Mouse (Mus musculus) heart, embryonic 16.5 days (tissue): Measurements from ENCODE around the gene Mapk9. TPM values are rescaled to one million over a fixed set of nuclear protein-coding genes. Genes with fewer than 3 reads are reported as not detected.

Experiments
- ATAC-seq: fragments of 200-750 bp; cut with Nextera tagmentation; replicated peaks from 2 replicates; pipeline ENCODE4 v1.8.0; 2017; ENCODE audit warnings: moderate number of reproducible peaks; ENCODE audit not compliant: insufficient read depth, low FRiP score; ENCODE audit errors: extremely low read depth
- H3K27ac ChIP-seq: fragments of 300-500 bp; sonication (generic); 2 replicates; pipeline ENCODE4 v1.5.1; 2014; ENCODE audit warnings: mild to moderate bottlenecking, low read length, control low read depth, moderate library complexity
- H3K27me3 ChIP-seq: fragments of 300-500 bp; sonication (generic); 2 replicates; pipeline ENCODE4 v1.6.1; 2014; ENCODE audit warnings: low read length, mixed read lengths; ENCODE audit not compliant: control insufficient read depth, insufficient read depth
- H3K36me3 ChIP-seq: fragments of 300-500 bp; sonication (generic); 2 replicates; pipeline ENCODE4 v1.6.1; 2014; ENCODE audit not compliant: control insufficient read depth, insufficient read depth
- H3K4me1 ChIP-seq: fragments of 300-500 bp; sonication (generic); 2 replicates; pipeline ENCODE4 v1.6.1; 2014; ENCODE audit warnings: low read length, mixed read lengths; ENCODE audit not compliant: control insufficient read depth, insufficient read depth
- H3K4me2 ChIP-seq: fragments of 300-500 bp; sonication (generic); 2 replicates; pipeline ENCODE4 v1.6.1; 2014; ENCODE audit warnings: low read depth, mild to moderate bottlenecking, control low read depth, low read length
- H3K4me3 ChIP-seq: fragments of 300-500 bp; sonication (generic); 2 replicates; pipeline ENCODE4 v1.5.1; 2014; ENCODE audit warnings: mild to moderate bottlenecking, control low read depth, low read length
- H3K9ac ChIP-seq: fragments of 300-500 bp; sonication (generic); 2 replicates; pipeline ENCODE4 v1.6.1; 2014; ENCODE audit warnings: low read length, control low read depth
- H3K9me3 ChIP-seq: fragments of 300-500 bp; sonication (generic); replicated peaks from 2 replicates; pipeline ENCODE4 v1.6.1; 2016; ENCODE audit warnings: low read length; ENCODE audit not compliant: control insufficient read depth
- WGBS: fragments of 180-500 bp; shearing (Covaris S2); extraction: QIAGEN DNeasy Blood & Tissue Kit; methylation state at CpG from one replicate; pipeline ENCODE4 v1.1.7; 2014; 5-methylcytosine and 5-hydroxymethylcytosine counted together
- microRNA-seq: library from miRNA; unstranded; fragments of <30 nt; microRNA quantifications from one replicate; pipeline ENCODE4, GENCODE M21; 2017
- polyA plus RNA-seq: library from polyadenylated mRNA; unstranded; fragments of >200 nt; fragmentation: Nextera tagmentation; extraction: Ambion mirVana; gene quantifications from 2 replicates; pipeline ENCODE4 v1.2.1, GENCODE M21; 2015

Gene Mapk9
- polyA plus RNA-seq, 1 experiment from 2014 or later: 36.5 TPM

GRCm38 (mm10) chr11:49926183-49926582 is 79.6 kb downstream of the Mapk9 start:
- Histone ChIP-seq H3K4me3 (no peak overlapping the region), H3K9ac (no peak overlapping the region), H3K27ac (no peak overlapping the region), H3K36me3 (no peaks in the 10 kb centered on the region), H3K4me1 (no peaks in the 10 kb centered on the region), H3K4me2 (no peak overlapping the region), H3K9me3 (no peaks in the 10 kb centered on the region), H3K27me3 (no peaks in the 10 kb centered on the region; the same call in 1 of the 2 replicates)
- ATAC-seq: no peak
- 68% methylated on average over 7 of the region's 7 CpGs for WGBS

- Histone ChIP-seq H3K27ac (no peak overlapping the region), H3K4me2 (no peak overlapping the region), H3K36me3 (no peaks in the 10 kb centered on the region), H3K9me3 (no peaks in the 10 kb centered on the region), H3K9ac (no peak overlapping the region), H3K4me1 (0 out of 2 replicates have a peak, but pooled peaks cover 5% of the 10 kb centered on the region), H3K4me3 (no peak overlapping the region), H3K27me3 (no peaks in the 10 kb centered on the region; the same call in 1 of the 2 replicates)
- no peak for ATAC-seq
- WGBS: 18% methylated on average over 4 of the region's 4 CpGs
Measured at GRCm38 (mm10) chr11:49927169-49927568, 80.6 kb downstream of the Mapk9 start.

- H3K9me3 ChIP-seq: no peaks in the 10 kb centered on the region
- 63% methylated on average over 6 of the region's 6 CpGs for WGBS
- ATAC-seq: no peak
- no peak overlapping the region for H3K9ac ChIP-seq
- H3K36me3 ChIP-seq: no peaks in the 10 kb centered on the region
- no peak overlapping the region for H3K4me3 ChIP-seq
- H3K27me3 ChIP-seq: no peaks in the 10 kb centered on the region; the same call in 1 of the 2 replicates
- 0 out of 2 replicates have a peak, but pooled peaks cover 5% of the 10 kb centered on the region for H3K4me1 ChIP-seq
- H3K27ac ChIP-seq: no peak overlapping the region
- no peak overlapping the region for H3K4me2 ChIP-seq
Measured at GRCm38 (mm10) chr11:49927670-49928069, 81.1 kb downstream of the Mapk9 start.

GRCm38 (mm10) chr11:49931037-49931625 is 84.6 kb downstream of the Mapk9 start:
- ATAC-seq: no peak
- WGBS: 62% methylated on average over 5 of the region's 5 CpGs
- H3K27ac ChIP-seq: no peak overlapping the region
- H3K4me1 ChIP-seq: 0 out of 2 replicates have a peak, but pooled peaks cover 5% of the 10 kb centered on the region
- H3K9ac ChIP-seq: no peak overlapping the region
- no peaks in the 10 kb centered on the region; the same call in none of the 2 replicates for H3K27me3 ChIP-seq
- no peaks in the 10 kb centered on the region for H3K9me3 ChIP-seq
- no peak overlapping the region for H3K4me3 ChIP-seq
- H3K36me3 ChIP-seq: no peaks in the 10 kb centered on the region
- H3K4me2 ChIP-seq: no peak overlapping the region

- ATAC-seq: peak; percentile 41; the same call in 1 of the 2 replicates
- H3K27me3 ChIP-seq: no peaks in the 10 kb centered on the region; the same call in none of the 2 replicates
- no peaks in the 10 kb centered on the region for H3K36me3 ChIP-seq
- no peak overlapping the region for H3K9ac ChIP-seq
- no peaks in the 10 kb centered on the region for H3K9me3 ChIP-seq
- H3K4me3 ChIP-seq: no peak overlapping the region
- H3K27ac ChIP-seq: no peak overlapping the region
- no peak overlapping the region for H3K4me2 ChIP-seq
- 0 out of 2 replicates have a peak, but pooled peaks cover 5% of the 10 kb centered on the region for H3K4me1 ChIP-seq
- 5% methylated on average over 7 of the region's 7 CpGs for WGBS
Measured at GRCm38 (mm10) chr11:49931853-49932252, 85.3 kb downstream of the Mapk9 start.

- no peak for ATAC-seq
- 0 out of 2 replicates have a peak, but pooled peaks cover 5% of the 10 kb centered on the region for H3K4me1 ChIP-seq
- H3K9me3 ChIP-seq: no peaks in the 10 kb centered on the region
- 74% methylated on average over 1 of the region's 1 CpGs for WGBS
- H3K4me2 ChIP-seq: no peak overlapping the region
- no peak overlapping the region for H3K4me3 ChIP-seq
- no peaks in the 10 kb centered on the region; the same call in none of the 2 replicates for H3K27me3 ChIP-seq
- no peak overlapping the region for H3K27ac ChIP-seq
- H3K9ac ChIP-seq: no peak overlapping the region
- H3K36me3 ChIP-seq: no peaks in the 10 kb centered on the region
Measured at GRCm38 (mm10) chr11:49933811-49934210, 87.3 kb downstream of the Mapk9 start.

GRCm38 (mm10) chr11:49934322-49934721 is 87.8 kb downstream of the Mapk9 start:
- H3K9me3 ChIP-seq: no peaks in the 10 kb centered on the region
- H3K27me3 ChIP-seq: no peaks in the 10 kb centered on the region; the same call in 1 of the 2 replicates
- H3K4me3 ChIP-seq: no peak overlapping the region
- no peak overlapping the region for H3K9ac ChIP-seq
- 59% methylated on average over 10 of the region's 10 CpGs for WGBS
- no peak overlapping the region; the same call in 1 of the 2 replicates for H3K27ac ChIP-seq
- no peak overlapping the region for H3K4me2 ChIP-seq
- no peak for ATAC-seq
- H3K4me1 ChIP-seq: 0 out of 2 replicates have a peak, but pooled peaks cover 5% of the 10 kb centered on the region
- H3K36me3 ChIP-seq: no peaks in the 10 kb centered on the region

Small RNAs within 50 kb of the gene (microRNA-seq; reads per million reads assigned to microRNA genes)
- gene Gm23492: not detected

Other genes with a start within 250 kb of the Mapk9 start
- gene Flt4, start 237.5 kb upstream of the Mapk9 start, polyA plus RNA-seq: 6.1 and 7.4 TPM in 2 replicates
- gene Scgb3a1, start 183.1 kb upstream of the Mapk9 start, polyA plus RNA-seq: 2.1 and 5.3 TPM in 2 replicates
- gene Cnot6, start 134.0 kb upstream of the Mapk9 start, polyA plus RNA-seq: 30.0 and 33.6 TPM in 2 replicates
- gene Gfpt2, start 52.6 kb upstream of the Mapk9 start, polyA plus RNA-seq: 10.4 and 13.1 TPM in 2 replicates
- 0.20 and 0.30 TPM in 2 replicates for gene Rasgef1c, start 55.1 kb downstream of the Mapk9 start, polyA plus RNA-seq
- 31.8 and 32.4 TPM in 2 replicates for gene Rnf130, start 178.6 kb downstream of the Mapk9 start, polyA plus RNA-seq